Mouse (Mus musculus): ENCODE results near the gene Ddx50. TPM values are rescaled to one million over a fixed set of nuclear protein-coding genes. Genes with fewer than 3 reads are reported as not detected.
A peak's percentile ranks its signal among the peaks of the same experiment; 100 is the strongest.

The Ddx50 gene
- total and polyA plus RNA-seq, 3 experiments: 50.5 to 74.4 (median 58.7) TPM

GRCm38 (mm10) chr10:62590200-62590599 is 60.8 kb downstream of the Ddx50 start:
- no peaks in the 10 kb centered on the region for H3K27me3 ChIP-seq (replicated peaks)
- H3K4me1 ChIP-seq (ENCODE audit: control insufficient read depth in 1 of 2, insufficient read depth in 2 of 2): 0 out of 4 replicates have a peak, but pooled peaks cover 0 to 6% of the 10 kb centered on the region in 2 experiments
- TF ChIP-seq SMC3 (IDR thresholded peaks at IDR 0.05; ENCODE audit: low read depth, low read length): peak; percentile 49
- no peak for TF ChIP-seq MAX (IDR thresholded peaks at IDR 0.05; ENCODE audit: low read length)
- no peak for TF ChIP-seq HCFC1 (IDR thresholded peaks at IDR 0.05; ENCODE audit: low read depth, low read length)
- no peak for TF ChIP-seq GABPA (IDR thresholded peaks at IDR 0.05; ENCODE audit: insufficient replicate concordance, low read depth, low read length)
- no peak for TF ChIP-seq ZNF384 (IDR thresholded peaks at IDR 0.05; ENCODE audit: low read depth, low read length)
- TF ChIP-seq BHLHE40 (IDR thresholded peaks at IDR 0.05; ENCODE audit: low read depth, low read length): no peak
- TF ChIP-seq ETS1 (conservative IDR thresholded peaks at IDR 0.05; ENCODE audit: low read depth, low read length): no peak
- TF ChIP-seq JUN (IDR thresholded peaks at IDR 0.05; ENCODE audit: insufficient read depth, low read depth, low read length): no peak
- TF ChIP-seq CTCF (conservative IDR thresholded peaks at IDR 0.05 in 1 of 2, IDR thresholded peaks at IDR 0.05 in 1 of 2; ENCODE audit: low read depth in 2 of 2, low read length in 2 of 2): peak; percentile 93 to 97
- peak; percentile 24; the same call in 1 of the 2 replicates for TF ChIP-seq NELFE (IDR thresholded peaks at IDR 0.05; ENCODE audit: low read depth, low read length)
- no peak for TF ChIP-seq TCF12 (IDR thresholded peaks at IDR 0.05; ENCODE audit: low read depth, low read length)
- TF ChIP-seq RCOR1 (conservative IDR thresholded peaks at IDR 0.05; ENCODE audit: low read depth, low read length): no peak
- TF ChIP-seq KAT2A (IDR thresholded peaks at IDR 0.05; ENCODE audit: insufficient replicate concordance, low read length): no peak
- no peak for TF ChIP-seq USF1 (IDR thresholded peaks at IDR 0.05; ENCODE audit: low read depth, low read length)
- TF ChIP-seq SIN3A (IDR thresholded peaks at IDR 0.05; ENCODE audit: low read length): 0 out of 2 replicates have a peak, but pooled peaks have one; percentile 39
- no peak for TF ChIP-seq ELF1 (IDR thresholded peaks at IDR 0.05; ENCODE audit: low read depth, low read length)
- peak; percentile 25 for TF ChIP-seq RAD21 (IDR thresholded peaks at IDR 0.05; ENCODE audit: low read depth, low read length)
- TF ChIP-seq ZMIZ1 (IDR thresholded peaks at IDR 0.05; ENCODE audit: low read depth, low read length): no peak
- H3K4me2 ChIP-seq (ENCODE audit: insufficient read depth, low read depth, poor library complexity, severe bottlenecking): no peak overlapping the region
- H3K36me3 ChIP-seq (replicated peaks in 1 of 2; ENCODE audit: control insufficient read depth in 1 of 2, insufficient read depth in 1 of 2, low read length in 1 of 2): peaks cover 82 to 97% of the 10 kb centered on the region in 2 experiments
- in situ Hi-C loops (cut with MboI; ENCODE audit: low pct_ligation_motif_present, low pct_unique_long_range_greater_than_20kb, low sequenced_read_pairs) (no loop called here), dilution Hi-C loops (cut with MboI; ENCODE audit: extremely low pct_ligation_motif_present, extremely low pct_unique_long_range_greater_than_20kb, low sequenced_read_pairs) (no loop called here)
- DNase-seq (ENCODE audit: extremely low read depth): peak; percentile 89
- H3K9me3 ChIP-seq (replicated peaks; ENCODE audit: low read length): no peaks in the 10 kb centered on the region
- no peak overlapping the region for H3K4me3 ChIP-seq (replicated peaks in 1 of 3; ENCODE audit: low read depth in 2 of 3, low read length in 2 of 3, poor library complexity in 1 of 3)
- H3K9ac ChIP-seq (ENCODE audit: insufficient read depth, low read depth): no peak overlapping the region
- H3K79me2 ChIP-seq (replicated peaks; ENCODE audit: control insufficient read depth, extremely low read depth, insufficient read depth, poor library complexity, severe bottlenecking): peaks cover 33% of the 10 kb centered on the region
- no peak overlapping the region for H3K27ac ChIP-seq (ENCODE audit: insufficient read depth, low read depth)

- Histone ChIP-seq H3K4me2 (ENCODE audit: insufficient read depth, low read depth, poor library complexity, severe bottlenecking) (no peak overlapping the region), H3K36me3 (replicated peaks in 1 of 2; ENCODE audit: control insufficient read depth in 1 of 2, insufficient read depth in 1 of 2, low read length in 1 of 2) (peaks cover 85 to 97% of the 10 kb centered on the region in 2 experiments), H3K79me2 (replicated peaks; ENCODE audit: control insufficient read depth, extremely low read depth, insufficient read depth, poor library complexity, severe bottlenecking) (peaks cover 21% of the 10 kb centered on the region), H3K9ac (ENCODE audit: insufficient read depth, low read depth) (no peak overlapping the region), H3K4me3 (replicated peaks in 1 of 3; ENCODE audit: low read depth in 2 of 3, low read length in 2 of 3, poor library complexity in 1 of 3) (no peak overlapping the region), H3K4me1 (ENCODE audit: control insufficient read depth in 1 of 2, insufficient read depth in 2 of 2) (no peaks in the 10 kb centered on the region), H3K9me3 (replicated peaks; ENCODE audit: low read length) (no peaks in the 10 kb centered on the region), H3K27ac (ENCODE audit: insufficient read depth, low read depth) (no peak overlapping the region), H3K27me3 (replicated peaks) (no peaks in the 10 kb centered on the region)
- in situ Hi-C loops (cut with MboI; ENCODE audit: low pct_ligation_motif_present, low pct_unique_long_range_greater_than_20kb, low sequenced_read_pairs): no loop called here
- TF ChIP-seq GABPA (IDR thresholded peaks at IDR 0.05; ENCODE audit: insufficient replicate concordance, low read depth, low read length) (no peak), ETS1 (conservative IDR thresholded peaks at IDR 0.05; ENCODE audit: low read depth, low read length) (no peak), USF2 (conservative IDR thresholded peaks at IDR 0.05; ENCODE audit: low read depth, low read length) (no peak), UBTF (IDR thresholded peaks at IDR 0.05; ENCODE audit: low read depth, low read length) (no peak), IRF4 (IDR thresholded peaks at IDR 0.05; ENCODE audit: low read depth, low read length) (no peak), MAZ (IDR thresholded peaks at IDR 0.05; ENCODE audit: low read depth, low read length) (no peak), POLR2A (IDR thresholded peaks at IDR 0.05; ENCODE audit: low read depth, low read length) (no peak), EP300 (IDR thresholded peaks at IDR 0.05; ENCODE audit: low read length) (no peak), HCFC1 (IDR thresholded peaks at IDR 0.05; ENCODE audit: low read depth, low read length) (no peak), NELFE (IDR thresholded peaks at IDR 0.05; ENCODE audit: low read depth, low read length) (no peak), SIN3A (IDR thresholded peaks at IDR 0.05; ENCODE audit: low read length) (no peak), ZC3H11A (IDR thresholded peaks at IDR 0.05; ENCODE audit: low read depth, low read length) (no peak), BHLHE40 (IDR thresholded peaks at IDR 0.05; ENCODE audit: low read depth, low read length) (no peak), NRF1 (IDR thresholded peaks at IDR 0.05; ENCODE audit: low read depth, low read length) (no peak), RAD21 (IDR thresholded peaks at IDR 0.05; ENCODE audit: low read depth, low read length) (no peak), JUND (conservative IDR thresholded peaks at IDR 0.05; ENCODE audit: low read depth, low read length) (no peak), SMC3 (IDR thresholded peaks at IDR 0.05; ENCODE audit: low read depth, low read length) (no peak), ZMIZ1 (IDR thresholded peaks at IDR 0.05; ENCODE audit: low read depth, low read length) (no peak), MAX (IDR thresholded peaks at IDR 0.05; ENCODE audit: low read length) (no peak)
- no peak for DNase-seq (ENCODE audit: extremely low read depth)
- dilution Hi-C loops (cut with MboI; ENCODE audit: extremely low pct_ligation_motif_present, extremely low pct_unique_long_range_greater_than_20kb, low sequenced_read_pairs): no loop called here
Measured at GRCm38 (mm10) chr10:62588616-62589015, 62.4 kb downstream of the Ddx50 start.

All from CH12.LX (cell line).